ENCODE assay signal across 9 mouse cellular contexts in genomic region chr11:111445764-111446163, GRCm38 (mm10).
DNase-seq lines count a peak whose midpoint lies in the region; ATAC-seq and TF ChIP-seq lines count a peak whose summit lies in the region.
"Had no signal": no experiment of that assay in that cellular context is flagged by ENCODE, and none has a peak within 500 bp of the region (broad histone marks: within the 10 kb centered on the region; RNA-seq: fewer than 3 reads in every experiment).

No protein-coding gene starts in this region.

- H3K27me3 ChIP-seq in forebrain, embryonic 11.5 days (ENCODE audit: control insufficient read depth, insufficient read depth, low read length) = no peaks in the 10 kb centered on the region
- H3K27me3 ChIP-seq in forebrain, embryonic 16.5 days (replicated peaks; ENCODE audit: control insufficient read depth, insufficient read depth, low read length) = no peaks in the 10 kb centered on the region
- no peaks in the 10 kb centered on the region for H3K27me3 ChIP-seq in thymus, adult 2 months (ENCODE audit: control insufficient read depth, insufficient read depth, low read length)
- H3K27me3 ChIP-seq: stomach, embryonic 15.5 days had no signal

- peak; percentile 26; the same call in 1 of the 2 replicates for TF ChIP-seq CTCF in lung, adult 2 months (IDR thresholded peaks at IDR 0.05; ENCODE audit: insufficient read depth, low read length)
- TF ChIP-seq CTCF in thymus, adult 2 months (IDR thresholded peaks at IDR 0.05; ENCODE audit: borderline replicate concordance, control insufficient read depth, extremely low read depth, insufficient read depth, low read length, poor library complexity) = no peak

- peak; percentile 70; the same call in 1 of the 2 replicates for ATAC-seq in forebrain, embryonic 11.5 days (replicated peaks; ENCODE audit: low FRiP score)
- no peak for ATAC-seq in forebrain, embryonic 16.5 days
- ATAC-seq in megakaryocyte-erythroid progenitor cell, adult 5-6 weeks (replicated peaks; ENCODE audit: low FRiP score, low TSS enrichment, poor library complexity, severe bottlenecking) = peak; percentile 82

- H3K9ac ChIP-seq in forebrain, embryonic 11.5 days (ENCODE audit: low read length) = no peak overlapping the region
- H3K9ac ChIP-seq in forebrain, embryonic 16.5 days (replicated peaks; ENCODE audit: low read depth, low read length) = no peak overlapping the region
- H3K9ac ChIP-seq: stomach, embryonic 15.5 days had no signal

- H3K4me3 ChIP-seq in forebrain, embryonic 11.5 days (ENCODE audit: low read depth, low read length) = no peak overlapping the region
- H3K4me3 ChIP-seq in forebrain, embryonic 16.5 days (replicated peaks; ENCODE audit: low read length) = no peak overlapping the region
- no peak overlapping the region for H3K4me3 ChIP-seq in lung, adult 2 months (replicated peaks; ENCODE audit: extremely low read depth, low read depth, low read length)
- no peak overlapping the region for H3K4me3 ChIP-seq in thymus, adult 2 months (ENCODE audit: control insufficient read depth, insufficient read depth, low read length)
- H3K4me3 ChIP-seq: stomach, embryonic 15.5 days had no signal

- TF ChIP-seq POLR2A in lung, adult 2 months (IDR thresholded peaks at IDR 0.05; ENCODE audit: borderline replicate concordance, extremely low read depth, low read depth, low read length) = no peak
- TF ChIP-seq POLR2A in thymus, adult 2 months (IDR thresholded peaks at IDR 0.05; ENCODE audit: control insufficient read depth, extremely low read depth, insufficient read depth, low read length, poor library complexity) = no peak

- H3K4me2 ChIP-seq in forebrain, embryonic 11.5 days (ENCODE audit: low read depth, low read length, severe bottlenecking) = no peak overlapping the region
- no peak overlapping the region for H3K4me2 ChIP-seq in forebrain, embryonic 16.5 days (ENCODE audit: low read length)
- H3K4me2 ChIP-seq: stomach, embryonic 15.5 days had no signal

- H3K36me3 ChIP-seq in forebrain, embryonic 11.5 days (ENCODE audit: control insufficient read depth, insufficient read depth, low read length) = no peaks in the 10 kb centered on the region
- H3K36me3 ChIP-seq in forebrain, embryonic 16.5 days (ENCODE audit: control insufficient read depth, insufficient read depth) = no peaks in the 10 kb centered on the region
- no peaks in the 10 kb centered on the region for H3K36me3 ChIP-seq in thymus, adult 2 months (ENCODE audit: control insufficient read depth, insufficient read depth, low read length)
- H3K36me3 ChIP-seq: stomach, embryonic 15.5 days had no signal

- intact Hi-C loops in gastrocnemius, postnatal 36 days (cut with DNase I) = loop anchor here (1.0 to 10.0 kb wide), 3 partner anchors 381 to 943 kb away; partner anchors contain the start of gene Kcnj2

- no peaks in the 10 kb centered on the region for H3K9me3 ChIP-seq in forebrain, embryonic 11.5 days (ENCODE audit: control insufficient read depth, low read length)
- H3K9me3 ChIP-seq in forebrain, embryonic 16.5 days (ENCODE audit: control insufficient read depth, low read length) = no peaks in the 10 kb centered on the region
- H3K9me3 ChIP-seq: stomach, embryonic 15.5 days had no signal

- H3K4me1 ChIP-seq in forebrain, embryonic 11.5 days (replicated peaks; ENCODE audit: control insufficient read depth, insufficient read depth, low read length) = no peaks in the 10 kb centered on the region
- no peaks in the 10 kb centered on the region; the same call in none of the 2 replicates for H3K4me1 ChIP-seq in forebrain, embryonic 16.5 days (replicated peaks; ENCODE audit: control insufficient read depth, insufficient read depth, low read length)
- H3K4me1 ChIP-seq in lung, adult 2 months (ENCODE audit: control insufficient read depth, insufficient read depth, low read length) = no peaks in the 10 kb centered on the region; the same call in 1 of the 2 replicates
- no peaks in the 10 kb centered on the region for H3K4me1 ChIP-seq in thymus, adult 2 months (replicated peaks; ENCODE audit: control insufficient read depth, insufficient read depth, low read length)
- H3K4me1 ChIP-seq: stomach, embryonic 15.5 days had no signal

- H3K27ac ChIP-seq in forebrain, embryonic 11.5 days (ENCODE audit: low read depth, low read length) = no peak overlapping the region
- no peak overlapping the region for H3K27ac ChIP-seq in forebrain, embryonic 16.5 days (ENCODE audit: low read length)
- no peak overlapping the region for H3K27ac ChIP-seq in thymus, adult 2 months (ENCODE audit: control insufficient read depth, insufficient read depth, low read length)
- H3K27ac ChIP-seq: stomach, embryonic 15.5 days had no signal

- WGBS in forebrain, embryonic 11.5 days = 14% methylated on average over 4 of the region's 4 CpGs
- 6% methylated on average over 4 of the region's 4 CpGs for WGBS in forebrain, embryonic 16.5 days
- WGBS in lung, adult 2 months = 7% methylated on average over 4 of the region's 4 CpGs
- WGBS in thymus, adult 2 months = 13% methylated on average over 4 of the region's 4 CpGs

- DNase-seq in forebrain, embryonic 11.5 days (ENCODE audit: low spot score) = no peak
- DNase-seq in lung, adult 2 months = no peak
- no peak for DNase-seq in lung, postnatal 4 days
- DNase-seq in embryo, embryonic 10.5 days (ENCODE audit: low spot score) = peak; percentile 86
- DNase-seq in thymus, adult 2 months = no peak
- DNase-seq in gastrocnemius, postnatal 36 days = no peak
